Mouse (Mus musculus): ENCODE results near the gene Ap2b1. TPM values are rescaled to one million over a fixed set of nuclear protein-coding genes. Genes with fewer than 3 reads are reported as not detected.

Ap2b1 gene
- polyA plus RNA-seq, 1 experiment from 2014 or later, result 121 TPM

DNA sequence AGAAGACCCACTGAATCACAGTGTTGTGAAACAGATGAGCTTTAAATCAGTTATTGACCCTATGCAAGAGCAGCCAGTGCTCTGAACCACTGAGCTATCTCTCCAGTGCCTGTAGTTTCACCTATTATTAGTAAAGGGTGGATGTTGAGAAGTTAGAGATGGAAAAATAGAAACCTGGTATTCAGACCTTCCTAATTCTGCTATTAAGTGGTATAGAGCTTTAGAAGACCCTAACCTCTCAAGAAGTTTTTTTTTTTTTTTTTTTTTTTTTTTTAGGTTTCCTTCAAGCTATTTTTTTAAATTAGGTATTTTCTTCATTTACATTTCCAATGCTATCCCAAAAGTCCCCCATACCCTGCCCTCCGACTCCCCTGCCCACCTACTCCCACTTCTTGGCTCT, 5.6 kb upstream of the Ap2b1 start:
- no peaks in the 10 kb centered on the region for H3K27me3 ChIP-seq (ENCODE audit: control insufficient read depth, insufficient read depth, low read length)
- H3K4me1 ChIP-seq (ENCODE audit: control insufficient read depth, insufficient read depth, low read length), result peaks cover 21% of the 10 kb centered on the region
- WGBS, result 92% methylated on average over 1 of the region's 1 CpGs
- ATAC-seq (ENCODE audit: low FRiP score) (no peak), DNase-seq (ENCODE audit: low spot score, missing footprints) (no peak)
- H3K9ac ChIP-seq (ENCODE audit: low read length), result peak overlapping the region; percentile 88
- no peak overlapping the region for H3K27ac ChIP-seq (ENCODE audit: low read depth, low read length)
- H3K4me2 ChIP-seq, result peak overlapping the region; percentile 92
- no peaks in the 10 kb centered on the region for H3K36me3 ChIP-seq (ENCODE audit: control insufficient read depth, insufficient read depth, low read length)
- no peaks in the 10 kb centered on the region for H3K9me3 ChIP-seq (ENCODE audit: control insufficient read depth, low read length)
- H3K4me3 ChIP-seq (ENCODE audit: low read depth, low read length), result peak overlapping the region; percentile 71

DNA sequence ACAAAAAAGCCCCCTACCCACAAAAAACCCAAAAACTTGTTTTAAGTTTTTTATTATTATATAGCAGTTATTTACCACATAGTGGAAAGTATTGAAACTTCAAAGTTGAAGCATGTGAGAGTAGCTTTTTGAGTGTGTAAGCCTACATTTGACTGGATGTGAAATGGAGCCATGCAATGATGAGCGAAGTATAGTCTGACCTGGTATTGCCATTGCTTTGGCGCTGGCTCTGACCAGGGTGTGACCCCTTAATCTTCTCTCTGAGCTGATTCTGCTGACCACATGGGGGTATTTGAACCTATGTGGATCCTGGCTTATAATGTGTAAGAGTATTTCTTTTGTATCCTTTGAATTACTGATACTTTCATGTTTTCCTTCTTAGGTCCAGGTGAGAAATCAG, 4.7 kb upstream of the Ap2b1 start:
- ATAC-seq (ENCODE audit: low FRiP score) (no peak), DNase-seq (ENCODE audit: low spot score, missing footprints) (no peak)
- no peak overlapping the region for H3K9ac ChIP-seq (ENCODE audit: low read length)
- no peaks in the 10 kb centered on the region for H3K36me3 ChIP-seq (ENCODE audit: control insufficient read depth, insufficient read depth, low read length)
- H3K4me1 ChIP-seq (ENCODE audit: control insufficient read depth, insufficient read depth, low read length), result peaks cover 22% of the 10 kb centered on the region
- 78% methylated on average over 2 of the region's 2 CpGs for WGBS
- H3K9me3 ChIP-seq (ENCODE audit: control insufficient read depth, low read length), result no peaks in the 10 kb centered on the region
- H3K4me2 ChIP-seq, result no peak overlapping the region
- no peak overlapping the region for H3K4me3 ChIP-seq (ENCODE audit: low read depth, low read length)
- no peak overlapping the region for H3K27ac ChIP-seq (ENCODE audit: low read depth, low read length)
- H3K27me3 ChIP-seq (ENCODE audit: control insufficient read depth, insufficient read depth, low read length), result no peaks in the 10 kb centered on the region

DNA sequence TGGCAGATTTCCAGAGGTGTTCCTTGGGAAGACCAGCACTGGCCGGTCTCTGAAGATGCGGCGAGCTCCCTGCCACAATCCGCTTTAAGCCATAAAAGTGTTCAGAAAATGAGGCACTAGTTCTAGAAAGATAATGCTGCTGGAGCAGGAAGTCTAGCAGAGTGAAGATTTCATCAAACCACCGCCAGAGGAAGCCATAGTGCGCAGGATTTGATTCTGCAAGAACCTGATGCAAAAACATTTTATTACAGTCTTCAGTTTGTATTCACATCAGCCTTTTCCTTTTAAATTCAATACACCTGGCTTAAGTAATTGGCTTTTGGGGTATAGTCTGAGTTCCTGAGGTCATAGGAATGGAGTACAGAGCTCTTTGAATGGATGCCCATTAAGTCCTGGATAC, 1.0 kb upstream of the Ap2b1 start:
- Histone ChIP-seq H3K9ac (ENCODE audit: low read length) (peak overlapping the region; percentile 83), H3K4me3 (ENCODE audit: low read depth, low read length) (peak overlapping the region; percentile 72; the same call in 1 of the 2 replicates), H3K9me3 (ENCODE audit: control insufficient read depth, low read length) (no peaks in the 10 kb centered on the region), H3K27me3 (ENCODE audit: control insufficient read depth, insufficient read depth, low read length) (no peaks in the 10 kb centered on the region), H3K27ac (ENCODE audit: low read depth, low read length) (no peak overlapping the region), H3K4me1 (ENCODE audit: control insufficient read depth, insufficient read depth, low read length) (peaks cover 17% of the 10 kb centered on the region), H3K4me2 (peak overlapping the region; percentile 85), H3K36me3 (ENCODE audit: control insufficient read depth, insufficient read depth, low read length) (no peaks in the 10 kb centered on the region)
- no peak for DNase-seq (ENCODE audit: low spot score, missing footprints)
- WGBS, result 80% methylated on average over 6 of the region's 6 CpGs
- ATAC-seq (ENCODE audit: low FRiP score), result no peak

- DNase-seq (ENCODE audit: low spot score, missing footprints) (no peak), ATAC-seq (ENCODE audit: low FRiP score) (no peak)
- Histone ChIP-seq H3K27ac (ENCODE audit: low read depth, low read length) (no peak overlapping the region), H3K4me3 (ENCODE audit: low read depth, low read length) (no peak overlapping the region), H3K4me1 (ENCODE audit: control insufficient read depth, insufficient read depth, low read length) (peaks cover 20% of the 10 kb centered on the region), H3K27me3 (ENCODE audit: control insufficient read depth, insufficient read depth, low read length) (no peaks in the 10 kb centered on the region), H3K9me3 (ENCODE audit: control insufficient read depth, low read length) (no peaks in the 10 kb centered on the region), H3K4me2 (no peak overlapping the region), H3K36me3 (ENCODE audit: control insufficient read depth, insufficient read depth, low read length) (no peaks in the 10 kb centered on the region), H3K9ac (ENCODE audit: low read length) (no peak overlapping the region)
- 92% methylated on average over 9 of the region's 9 CpGs for WGBS
These were observed 900 bp downstream of the Ap2b1 start for GRCm38 (mm10) chr11:83299724-83300123.

DNA sequence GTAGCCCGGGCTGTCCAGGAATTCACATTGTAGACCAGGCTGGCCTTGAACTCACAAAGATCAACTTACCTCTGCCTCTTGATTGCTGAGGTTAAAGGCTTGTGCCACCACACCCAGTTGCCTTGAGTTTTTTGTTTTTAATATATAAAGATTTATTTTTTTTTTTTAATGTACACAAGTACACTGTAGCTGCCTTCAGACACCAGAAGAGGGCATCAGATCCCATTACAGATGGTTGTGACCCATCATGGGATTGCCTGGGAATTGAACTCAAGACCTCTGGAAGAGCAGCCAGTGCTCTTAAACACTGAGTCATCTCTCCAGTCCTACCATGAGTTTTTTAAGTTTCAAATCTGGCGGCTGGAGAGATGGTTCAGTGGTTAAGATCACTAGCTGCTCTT, 2.6 kb downstream of the Ap2b1 start:
- Histone ChIP-seq H3K9ac (ENCODE audit: low read length) (no peak overlapping the region), H3K27ac (ENCODE audit: low read depth, low read length) (no peak overlapping the region), H3K9me3 (ENCODE audit: control insufficient read depth, low read length) (no peaks in the 10 kb centered on the region), H3K36me3 (ENCODE audit: control insufficient read depth, insufficient read depth, low read length) (no peaks in the 10 kb centered on the region), H3K4me2 (no peak overlapping the region), H3K4me1 (ENCODE audit: control insufficient read depth, insufficient read depth, low read length) (peaks cover 20% of the 10 kb centered on the region), H3K27me3 (ENCODE audit: control insufficient read depth, insufficient read depth, low read length) (no peaks in the 10 kb centered on the region), H3K4me3 (ENCODE audit: low read depth, low read length) (no peak overlapping the region)
- DNase-seq (ENCODE audit: low spot score, missing footprints) (peak; percentile 74), ATAC-seq (ENCODE audit: low FRiP score) (no peak)
- 60% methylated on average over 2 of the region's 2 CpGs for WGBS

DNA sequence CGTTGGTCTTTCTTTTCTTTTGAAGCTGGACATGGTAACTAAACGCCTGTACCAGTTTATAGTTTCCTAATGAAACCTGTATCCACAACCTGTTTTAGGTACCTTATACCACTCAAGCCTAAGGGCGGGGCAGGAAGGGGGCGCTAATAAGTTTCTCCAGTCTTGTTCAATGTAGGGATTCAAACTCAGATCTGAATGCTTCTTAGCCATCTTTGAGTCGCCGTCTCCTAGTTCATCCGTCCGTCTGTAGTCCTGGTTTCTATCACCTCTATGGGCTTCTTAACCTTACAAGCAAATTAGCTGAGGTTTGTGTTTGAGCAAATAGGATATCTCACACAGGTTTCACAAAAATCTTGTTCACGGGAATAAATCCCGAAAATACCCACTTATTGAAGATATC, 3.3 kb downstream of the Ap2b1 start:
- Histone ChIP-seq H3K27ac (ENCODE audit: low read depth, low read length) (peak overlapping the region; percentile 31; the same call in 1 of the 2 replicates), H3K4me3 (ENCODE audit: low read depth, low read length) (peak overlapping the region; percentile 91), H3K4me2 (peak overlapping the region; percentile 64), H3K4me1 (ENCODE audit: control insufficient read depth, insufficient read depth, low read length) (peaks cover 20% of the 10 kb centered on the region), H3K27me3 (ENCODE audit: control insufficient read depth, insufficient read depth, low read length) (no peaks in the 10 kb centered on the region), H3K9me3 (ENCODE audit: control insufficient read depth, low read length) (no peaks in the 10 kb centered on the region), H3K36me3 (ENCODE audit: control insufficient read depth, insufficient read depth, low read length) (no peaks in the 10 kb centered on the region), H3K9ac (ENCODE audit: low read length) (peak overlapping the region; percentile 80)
- ATAC-seq (ENCODE audit: low FRiP score) (peak; percentile 3; the same call in 1 of the 2 replicates), DNase-seq (ENCODE audit: low spot score, missing footprints) (no peak)
- 10% methylated on average over 10 of the region's 10 CpGs for WGBS

DNA sequence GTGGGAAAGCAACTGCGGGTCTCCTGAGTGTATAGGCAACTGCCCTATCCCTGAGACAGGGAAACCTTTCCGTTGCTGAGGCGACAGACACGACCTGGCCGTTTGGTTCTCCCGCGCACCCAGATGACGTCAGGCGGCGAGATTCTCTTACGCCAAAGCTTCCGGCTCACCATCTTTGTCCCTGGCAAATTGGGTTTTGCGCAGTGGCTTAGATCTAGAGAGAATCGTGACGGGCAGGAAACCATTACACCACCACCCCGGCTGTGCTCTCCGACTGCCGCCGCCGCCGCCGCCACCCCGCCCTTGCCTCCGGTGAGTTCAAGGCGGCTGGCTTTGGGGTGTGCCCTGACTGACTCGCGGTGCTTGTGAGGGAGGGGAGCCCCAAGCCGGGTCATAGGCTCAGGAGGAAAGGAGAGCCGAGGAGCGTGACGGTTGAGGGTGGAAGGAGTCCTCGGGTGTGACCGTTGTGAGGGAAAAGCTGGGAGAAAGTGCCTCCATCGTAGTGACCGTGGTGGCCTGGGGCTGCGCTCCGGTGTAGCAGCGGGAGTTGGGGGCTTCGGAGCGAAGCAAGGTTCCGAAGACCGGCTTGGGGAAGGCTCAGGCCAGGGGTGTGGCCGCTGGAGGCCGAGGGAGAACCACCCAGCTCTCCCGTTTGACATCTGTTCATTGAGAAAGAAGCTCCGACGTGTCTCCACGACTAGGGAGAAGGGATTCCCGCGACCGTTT, 3.9 kb downstream of the Ap2b1 start, which contains the start of gene Pex12:
TSS of gene Pex12 (minus strand) at position 61 of the 726 bp plus-strand sequence.
- H3K4me3 ChIP-seq (ENCODE audit: low read depth, low read length), result peak within 1 kb of the TSS; percentile 91
- peaks cover 15% of the 10 kb centered on the region for H3K4me1 ChIP-seq (ENCODE audit: control insufficient read depth, insufficient read depth, low read length)
- peak within 1 kb of the TSS; percentile 64 for H3K4me2 ChIP-seq
- peak within 1 kb of the TSS; percentile 80 for H3K9ac ChIP-seq (ENCODE audit: low read length)
- peak within 1 kb of the TSS; percentile 85 for H3K27ac ChIP-seq (ENCODE audit: low read depth, low read length)
- H3K9me3 ChIP-seq (ENCODE audit: control insufficient read depth, low read length), result no peaks in the 10 kb centered on the region
- no peaks in the 10 kb centered on the region for H3K27me3 ChIP-seq (ENCODE audit: control insufficient read depth, insufficient read depth, low read length)
- WGBS, result under 1% methylated on average over 51 of the region's 51 CpGs
- DNase-seq (ENCODE audit: low spot score, missing footprints) (peak; percentile 100), ATAC-seq (ENCODE audit: low FRiP score) (peak; percentile 72)
- no peaks in the 10 kb centered on the region for H3K36me3 ChIP-seq (ENCODE audit: control insufficient read depth, insufficient read depth, low read length)

- WGBS, result 82% methylated on average over 5 of the region's 5 CpGs
These were observed 4.9 kb downstream of the Ap2b1 start for GRCm38 (mm10) chr11:83303751-83304150.

GRCm38 (mm10) chr11:83304485-83304884, 5.7 kb downstream of the Ap2b1 start:
- Histone ChIP-seq H3K27me3 (ENCODE audit: control insufficient read depth, insufficient read depth, low read length) (no peaks in the 10 kb centered on the region), H3K36me3 (ENCODE audit: control insufficient read depth, insufficient read depth, low read length) (0 out of 2 replicates have a peak, but pooled peaks cover 3% of the 10 kb centered on the region), H3K9me3 (ENCODE audit: control insufficient read depth, low read length) (no peaks in the 10 kb centered on the region), H3K9ac (ENCODE audit: low read length) (peak overlapping the region; percentile 12; the same call in 1 of the 2 replicates), H3K4me1 (ENCODE audit: control insufficient read depth, insufficient read depth, low read length) (peaks cover 9% of the 10 kb centered on the region), H3K4me2 (no peak overlapping the region), H3K4me3 (ENCODE audit: low read depth, low read length) (no peak overlapping the region), H3K27ac (ENCODE audit: low read depth, low read length) (no peak overlapping the region)
- 93% methylated on average over 2 of the region's 2 CpGs for WGBS
- DNase-seq (ENCODE audit: low spot score, missing footprints) (peak; percentile 80), ATAC-seq (ENCODE audit: low FRiP score) (no peak)

More at GRCm38 (mm10) chr11:83303751-83304150, 4.9 kb downstream of the Ap2b1 start:
- H3K36me3 ChIP-seq (ENCODE audit: control insufficient read depth, insufficient read depth, low read length), result 0 out of 2 replicates have a peak, but pooled peaks cover 3% of the 10 kb centered on the region
- H3K27me3 ChIP-seq (ENCODE audit: control insufficient read depth, insufficient read depth, low read length), result no peaks in the 10 kb centered on the region
- DNase-seq (ENCODE audit: low spot score, missing footprints) (peak; percentile 77), ATAC-seq (ENCODE audit: low FRiP score) (no peak)
- H3K9ac ChIP-seq (ENCODE audit: low read length), result peak overlapping the region; percentile 47
- no peaks in the 10 kb centered on the region for H3K9me3 ChIP-seq (ENCODE audit: control insufficient read depth, low read length)
- no peak overlapping the region for H3K27ac ChIP-seq (ENCODE audit: low read depth, low read length)
- H3K4me2 ChIP-seq, result peak overlapping the region; percentile 64
- H3K4me3 ChIP-seq (ENCODE audit: low read depth, low read length), result peak overlapping the region; percentile 91; the same call in 1 of the 2 replicates
- peaks cover 9% of the 10 kb centered on the region for H3K4me1 ChIP-seq (ENCODE audit: control insufficient read depth, insufficient read depth, low read length)
